Mouse (Mus musculus): ENCODE results near the gene Megf11.

GRCm38 (mm10) chr9:64564315-64564767 is 178.9 kb downstream of the Megf11 start:
- TF ChIP-seq CTCF (IDR thresholded peaks at IDR 0.05): no peak
- no peak for TF ChIP-seq EP300 (IDR thresholded peaks at IDR 0.05)
